Mouse (Mus musculus) ES-E14 (cell line): ENCODE data around the gene Fam193b. TPM values are rescaled to one million over a fixed set of nuclear protein-coding genes. Genes with fewer than 3 reads are reported as not detected.

Source experiments
- DNase-seq: peaks from one replicate; pipeline ENCODE4 v3.0.0-alpha.2; 2013; ENCODE audit warnings: low read depth, low spot score
- H3K27ac ChIP-seq: 2 replicates; pipeline ENCODE4 v1.5.1; 2012; ENCODE audit warnings: low read depth, mild to moderate bottlenecking, low read length, moderate library complexity, mixed read lengths; ENCODE audit not compliant: poor library complexity, insufficient read depth, severe bottlenecking
- H3K36me3 ChIP-seq: 2 replicates; pipeline ENCODE4 v1.6.1; 2012; ENCODE audit warnings: mild to moderate bottlenecking, low read length, moderate library complexity, mixed read lengths; ENCODE audit not compliant: control insufficient read depth, poor library complexity, insufficient read depth, severe bottlenecking
- H3K4me1 ChIP-seq, 2 experiments: fragments of 150-350 bp in 1 of 2; sonication (generic) in 1 of 2; 2 replicates each; pipeline ENCODE4 v1.6.1; 2012; ENCODE audit warnings: low read length in 2 of 2, mild to moderate bottlenecking in 1 of 2, mixed read lengths in 1 of 2; ENCODE audit not compliant: control insufficient read depth in 2 of 2, insufficient read depth in 2 of 2, poor library complexity in 1 of 2
- H3K4me3 ChIP-seq, 2 experiments: fragments of 150-350 bp in 1 of 2; sonication (generic) in 1 of 2; 2 replicates each; pipeline ENCODE4 v1.5.1; 2012; ENCODE audit warnings: low read length in 2 of 2, low read depth in 1 of 2, mild to moderate bottlenecking in 1 of 2, mixed read lengths in 1 of 2; ENCODE audit not compliant: insufficient read depth in 1 of 2, poor library complexity in 1 of 2, severe bottlenecking in 1 of 2
- H3K9ac ChIP-seq: 2 replicates; pipeline ENCODE4 v1.6.1; 2012; ENCODE audit warnings: low read depth, mild to moderate bottlenecking, low read length, mixed read lengths; ENCODE audit not compliant: poor library complexity, insufficient read depth, severe bottlenecking
- H3K9me3 ChIP-seq: fragments of 150-350 bp; sonication (generic); 2 replicates; pipeline ENCODE4 v1.6.1; 2012; ENCODE audit warnings: low read depth, mild to moderate bottlenecking, low read length; ENCODE audit not compliant: control insufficient read depth, insufficient read depth
- CHD2 ChIP-seq: IDR thresholded peaks from 2 replicates; pipeline ENCODE4 v1.6.1; 2014; ENCODE audit warnings: mild to moderate bottlenecking, low read depth, low read length, inconsistent platforms
- HCFC1 ChIP-seq: IDR thresholded peaks from 2 replicates; pipeline ENCODE4 v1.6.1; 2012; ENCODE audit warnings: low read length, inconsistent platforms, borderline replicate concordance; ENCODE audit not compliant: insufficient read depth
- MAFK ChIP-seq: IDR thresholded peaks from 2 replicates; pipeline ENCODE4 v1.6.1; 2014; ENCODE audit warnings: mild to moderate bottlenecking, low read depth, low read length, inconsistent platforms; ENCODE audit not compliant: insufficient read depth
- ZC3H11A ChIP-seq: IDR thresholded peaks from 2 replicates; pipeline ENCODE4 v1.6.1; 2012; ENCODE audit warnings: low read depth, mild to moderate bottlenecking, inconsistent platforms, low read length, borderline replicate concordance
- ZNF384 ChIP-seq: IDR thresholded peaks from 2 replicates; pipeline ENCODE4 v1.6.1; 2012; ENCODE audit warnings: low read depth, low read length, inconsistent platforms
- in situ Hi-C, 2 experiments: fragments of 600-800 bp; cut with MboI; formaldehyde crosslinking; loops; one replicate each; pipeline ENCODE4 v1.15.1; 2025; ENCODE audit warnings: low sequenced_read_pairs in 2 of 2, inconsistent platforms in 1 of 2; ENCODE audit not compliant: unreplicated experiment in 2 of 2
- total RNA-seq: library from RNA; depleted of rRNA; stranded (reverse); fragments of 300-350 nt; gene quantifications from 2 replicates; pipeline ENCODE4 v1.2.3, GENCODE M21; 2012

Fam193b gene
- total RNA-seq, 1 experiment: 50.8 TPM

GRCm38 (mm10) chr13:55593254-55593747 lies 22.4 kb upstream of the Fam193b start:
- H3K27ac ChIP-seq: no peak overlapping the region

GRCm38 (mm10) chr13:55592512-55593253 lies 21.8 kb upstream of the Fam193b start:
- Histone ChIP-seq H3K27ac (no peak overlapping the region; the same call in 1 of the 2 replicates), H3K9me3 (no peaks in the 10 kb centered on the region), H3K36me3 (peaks cover 26% of the 10 kb centered on the region), H3K9ac (peak overlapping the region; percentile 90), H3K4me1 (peaks cover 0 to 9% of the 10 kb centered on the region in 2 experiments; a peak in 2 of 4 replicates), H3K4me3 (peak overlapping the region; percentile 79 to 95)
- TF ChIP-seq CHD2 (peak; percentile 46; the same call in 1 of the 2 replicates), ZNF384 (no peak; the same call in 1 of the 2 replicates), HCFC1 (peak; percentile 94)
- peak; percentile 93 for DNase-seq
- in situ Hi-C loops: no loop called here

More at GRCm38 (mm10) chr13:55593254-55593747, 22.4 kb upstream of the Fam193b start:
- Histone ChIP-seq H3K4me3 (peak overlapping the region; percentile 79 to 95), H3K9me3 (no peaks in the 10 kb centered on the region), H3K4me1 (peaks cover 0 to 9% of the 10 kb centered on the region in 2 experiments; a peak in 2 of 4 replicates), H3K36me3 (peaks cover 26% of the 10 kb centered on the region), H3K9ac (peak overlapping the region; percentile 90)
- TF ChIP-seq MAFK: no peak
- TF ChIP-seq HCFC1: no peak
- TF ChIP-seq ZNF384: no peak
- no peak for TF ChIP-seq ZC3H11A
- no peak for TF ChIP-seq CHD2
- DNase-seq: no peak
- in situ Hi-C loops: no loop called here

- in situ Hi-C loops: no loop called here
- Histone ChIP-seq H3K9me3 (no peaks in the 10 kb centered on the region), H3K36me3 (peaks cover 22% of the 10 kb centered on the region), H3K4me1 (peaks cover 0 to 9% of the 10 kb centered on the region in 2 experiments; a peak in 2 of 4 replicates), H3K27ac (no peak overlapping the region; the same call in 1 of the 2 replicates), H3K9ac (no peak overlapping the region), H3K4me3 (peak overlapping the region in 1 of 2 experiments; percentile 95; a peak in 2 of 4 replicates)
- TF ChIP-seq MAFK: no peak
- peak; percentile 68 for TF ChIP-seq ZNF384
- DNase-seq: peak; percentile 72
Measured at GRCm38 (mm10) chr13:55591961-55592490, 21.1 kb upstream of the Fam193b start.

DNA sequence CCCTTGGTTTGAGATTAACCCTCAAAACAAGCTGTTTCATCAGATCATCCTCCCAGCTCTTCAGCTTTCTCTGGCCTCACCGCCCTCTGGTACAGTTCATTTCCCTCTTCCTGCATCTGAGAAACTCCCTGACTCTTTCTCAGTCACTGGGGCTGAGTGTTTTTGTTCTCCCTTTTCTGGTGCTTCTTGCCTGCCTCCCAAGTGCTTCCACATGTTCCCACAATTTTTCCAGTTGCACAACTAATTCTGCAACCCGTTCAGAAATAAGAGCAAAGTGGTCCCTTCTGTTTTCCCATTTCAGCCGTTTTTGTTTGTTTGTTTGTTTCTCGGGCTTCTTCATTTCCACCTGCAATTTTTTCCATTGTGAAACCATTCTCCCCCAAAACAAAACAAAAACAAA lies 7.2 kb upstream of the Fam193b start:
- no peak for TF ChIP-seq ZNF384
- TF ChIP-seq CHD2: no peak
- TF ChIP-seq MAFK: no peak
- Histone ChIP-seq H3K9ac (no peak overlapping the region), H3K9me3 (peaks cover 2% of the 10 kb centered on the region; the same call in 1 of the 2 replicates), H3K36me3 (no peaks in the 10 kb centered on the region), H3K4me3 (no peak overlapping the region), H3K27ac (no peak overlapping the region), H3K4me1 (no peaks in the 10 kb centered on the region)
- in situ Hi-C loops: no loop called here
- DNase-seq: no peak
